Mouse (Mus musculus) myocyte (in vitro differentiated cells): ENCODE measurements at regions not wholly inside any gene's neighbourhood (a gene's known extent, or its start where the extent isn't known, plus 50 kb on each side); places are given as distances from the start of the nearest gene placed in this dataset.

Experiments
- H3K27me3 ChIP-seq: one replicate; pipeline ENCODE4 v1.6.1; 2011; ENCODE audit not compliant: control insufficient read depth, insufficient read depth, insufficient read length
- H3K36me3 ChIP-seq: one replicate; pipeline ENCODE4 v1.6.1; 2011; ENCODE audit not compliant: control insufficient read depth, insufficient read depth
- H3K4me2 ChIP-seq: one replicate; pipeline ENCODE4 v1.6.1; 2011; ENCODE audit warnings: low read depth, control low read depth
- H3K4me3 ChIP-seq: one replicate; pipeline ENCODE4 v1.5.1; 2011; ENCODE audit warnings: mild to moderate bottlenecking, control low read depth, moderate library complexity
- H3K79me2 ChIP-seq: one replicate; pipeline ENCODE4 v1.6.1; 2011; ENCODE audit not compliant: control insufficient read depth, insufficient read depth
- H3ac ChIP-seq: one replicate; pipeline ENCODE4 v1.6.1; 2011; ENCODE audit not compliant: control insufficient read depth, insufficient read length
- CEBPB ChIP-seq: IDR thresholded peaks from 2 replicates; pipeline ENCODE4 v1.6.1; 2011; ENCODE audit warnings: mild to moderate bottlenecking, moderate library complexity; ENCODE audit not compliant: poor library complexity, insufficient read depth, severe bottlenecking
- E2F4 ChIP-seq: IDR thresholded peaks from one replicate; pipeline ENCODE4 v1.6.1; 2011; ENCODE audit warnings: mild to moderate bottlenecking, control low read depth, moderate library complexity; ENCODE audit not compliant: insufficient read depth
- MAX ChIP-seq: IDR thresholded peaks from one replicate; pipeline ENCODE4 v1.6.1; 2011; ENCODE audit warnings: low read depth, mild to moderate bottlenecking, control low read depth
- MYOD1 ChIP-seq, 3 experiments: IDR thresholded peaks; one replicate each; pipeline ENCODE4 v1.6.1; 2011; ENCODE audit warnings: control low read depth in 2 of 3, low read depth in 2 of 3, mild to moderate bottlenecking in 2 of 3, moderate library complexity in 1 of 3; ENCODE audit not compliant: insufficient read length in 2 of 3, control insufficient read depth in 1 of 3
- MYOG ChIP-seq, 3 experiments: IDR thresholded peaks; one replicate each; pipeline ENCODE4 v1.6.1; 2011; ENCODE audit warnings: control low read depth in 2 of 3, low read depth in 2 of 3, mild to moderate bottlenecking in 2 of 3; ENCODE audit not compliant: insufficient read length in 2 of 3, control insufficient read depth in 1 of 3, insufficient read depth in 1 of 3
- POLR2A ChIP-seq: IDR thresholded peaks from one replicate; pipeline ENCODE4 v1.6.1; 2011; ENCODE audit warnings: low read depth, mild to moderate bottlenecking, control low read depth, moderate library complexity; ENCODE audit not compliant: insufficient read length
- POLR2AphosphoS2 ChIP-seq: IDR thresholded peaks from one replicate; pipeline ENCODE4 v1.6.1; 2011; ENCODE audit warnings: low read depth, control low read depth; ENCODE audit not compliant: insufficient read length
- REST ChIP-seq: IDR thresholded peaks from one replicate; pipeline ENCODE4 v1.6.1; 2011; ENCODE audit warnings: mild to moderate bottlenecking, control low read depth, moderate library complexity; ENCODE audit not compliant: insufficient read depth, insufficient read length
- SRF ChIP-seq: IDR thresholded peaks from one replicate; pipeline ENCODE4 v1.6.1; 2011; ENCODE audit warnings: low read depth; ENCODE audit not compliant: control insufficient read depth, insufficient read length
- TCF12 ChIP-seq: IDR thresholded peaks from one replicate; pipeline ENCODE4 v1.6.1; 2011; ENCODE audit warnings: mild to moderate bottlenecking, control low read depth; ENCODE audit not compliant: poor library complexity, insufficient read depth, severe bottlenecking
- TCF3 ChIP-seq: IDR thresholded peaks from one replicate; pipeline ENCODE4 v1.6.1; 2011; ENCODE audit warnings: low read depth, control low read depth; ENCODE audit not compliant: insufficient read length
- USF1 ChIP-seq: IDR thresholded peaks from one replicate; pipeline ENCODE4 v1.6.1; 2011; ENCODE audit warnings: low read depth, mild to moderate bottlenecking, control low read depth, moderate library complexity

- TF ChIP-seq CEBPB (no peak), MYOD1 (IDR thresholded peaks at IDR 0.05; ENCODE audit: control insufficient read depth in 1 of 3, insufficient read length in 2 of 3, low read depth in 2 of 3) (no peak), MYOG (IDR thresholded peaks at IDR 0.05; ENCODE audit: control insufficient read depth in 1 of 3, insufficient read depth in 1 of 3, insufficient read length in 2 of 3, low read depth in 2 of 3) (no peak), E2F4 (no peak), TCF12 (no peak), SRF (no peak), MAX (no peak), POLR2A (no peak), REST (no peak), USF1 (no peak), TCF3 (no peak), POLR2AphosphoS2 (no peak)
- Histone ChIP-seq H3ac (no peak overlapping the region), H3K79me2 (no peaks in the 10 kb centered on the region), H3K27me3 (no peaks in the 10 kb centered on the region), H3K36me3 (no peaks in the 10 kb centered on the region), H3K4me3 (no peak overlapping the region), H3K4me2 (no peak overlapping the region)
Observed at GRCm38 (mm10) chr19:27094777-27095478, 121.4 kb upstream of the Vldlr start.

GRCm38 (mm10) chr19:27099921-27100320 is 116.4 kb upstream of the Vldlr start:
- Histone ChIP-seq H3K36me3 (no peaks in the 10 kb centered on the region), H3K4me2 (no peak overlapping the region), H3K79me2 (no peaks in the 10 kb centered on the region), H3ac (no peak overlapping the region), H3K4me3 (no peak overlapping the region), H3K27me3 (no peaks in the 10 kb centered on the region)
- TF ChIP-seq POLR2AphosphoS2 (no peak), USF1 (no peak), TCF3 (no peak), REST (no peak), TCF12 (no peak), POLR2A (no peak), E2F4 (no peak), SRF (no peak), CEBPB (no peak), MYOD1 (IDR thresholded peaks at IDR 0.05; ENCODE audit: control insufficient read depth in 1 of 3, insufficient read length in 2 of 3, low read depth in 2 of 3) (no peak), MAX (no peak), MYOG (IDR thresholded peaks at IDR 0.05; ENCODE audit: control insufficient read depth in 1 of 3, insufficient read depth in 1 of 3, insufficient read length in 2 of 3, low read depth in 2 of 3) (no peak)

DNA sequence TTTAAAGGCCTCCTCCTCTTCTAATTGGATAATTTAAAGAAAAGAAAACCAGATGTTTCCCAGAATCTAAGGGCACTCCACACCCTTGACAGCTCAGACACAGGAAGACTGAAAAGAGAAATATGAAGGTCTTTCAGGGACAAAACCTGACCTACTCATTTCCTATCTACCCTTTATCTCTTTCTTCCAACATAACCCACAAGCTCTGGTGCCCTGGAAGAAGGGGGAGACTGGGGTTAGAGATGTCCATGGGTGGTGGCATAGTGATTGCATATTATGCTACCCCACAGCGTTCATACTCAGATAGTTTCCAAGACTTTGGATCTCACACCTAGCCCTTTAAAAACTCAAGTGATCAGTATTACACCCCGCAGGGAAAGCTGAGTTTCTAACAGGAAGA is 105.8 kb upstream of the Vldlr start:
- no peak overlapping the region for H3K4me2 ChIP-seq
- TF ChIP-seq CEBPB (no peak), USF1 (no peak), POLR2AphosphoS2 (no peak)
- H3K79me2 ChIP-seq: no peaks in the 10 kb centered on the region
- H3K36me3 ChIP-seq: no peaks in the 10 kb centered on the region
- H3K27me3 ChIP-seq: no peaks in the 10 kb centered on the region
- H3K4me3 ChIP-seq: no peak overlapping the region
- no peak overlapping the region for H3ac ChIP-seq

GRCm38 (mm10) chr19:27120876-27121275 is 95.4 kb upstream of the Vldlr start:
- H3K79me2 ChIP-seq: no peaks in the 10 kb centered on the region
- H3K4me2 ChIP-seq: no peak overlapping the region
- TF ChIP-seq MAX (no peak), TCF12 (no peak), MYOD1 (IDR thresholded peaks at IDR 0.05; ENCODE audit: control insufficient read depth in 1 of 3, insufficient read length in 2 of 3, low read depth in 2 of 3) (no peak), E2F4 (no peak), POLR2A (no peak), USF1 (no peak), REST (no peak), POLR2AphosphoS2 (no peak), TCF3 (no peak), SRF (no peak), MYOG (IDR thresholded peaks at IDR 0.05; ENCODE audit: control insufficient read depth in 1 of 3, insufficient read depth in 1 of 3, insufficient read length in 2 of 3, low read depth in 2 of 3) (no peak), CEBPB (no peak)
- H3K27me3 ChIP-seq: no peaks in the 10 kb centered on the region
- H3ac ChIP-seq: no peak overlapping the region
- no peak overlapping the region for H3K4me3 ChIP-seq
- no peaks in the 10 kb centered on the region for H3K36me3 ChIP-seq

- TF ChIP-seq E2F4 (no peak), CEBPB (no peak), MYOD1 (IDR thresholded peaks at IDR 0.05; ENCODE audit: control insufficient read depth in 1 of 3, insufficient read length in 2 of 3, low read depth in 2 of 3) (no peak), POLR2AphosphoS2 (no peak), POLR2A (no peak), TCF3 (no peak), REST (no peak), TCF12 (no peak), MAX (no peak)
Observed at GRCm38 (mm10) chr19:27122348-27122747, 93.9 kb upstream of the Vldlr start.

More at GRCm38 (mm10) chr19:27122348-27122747, 93.9 kb upstream of the Vldlr start:
- no peak overlapping the region for H3ac ChIP-seq
- H3K4me3 ChIP-seq: no peak overlapping the region
- H3K4me2 ChIP-seq: no peak overlapping the region
- no peaks in the 10 kb centered on the region for H3K36me3 ChIP-seq
- H3K27me3 ChIP-seq: no peaks in the 10 kb centered on the region
- no peaks in the 10 kb centered on the region for H3K79me2 ChIP-seq
